Mouse (Mus musculus) limb, embryonic 13.5 days (tissue): ENCODE measurements around the gene Prelid3b. TPM values are rescaled to one million over a fixed set of nuclear protein-coding genes. Genes with fewer than 3 reads are reported as not detected.

Experiments used
- ATAC-seq: fragments of 200-750 bp; cut with Nextera tagmentation; 2 replicates; pipeline ENCODE4 v1.8.0; 2017; ENCODE audit warnings: low read depth, moderate number of reproducible peaks, moderate TSS enrichment; ENCODE audit not compliant: low FRiP score
- H3K27ac ChIP-seq: fragments of 300-500 bp; sonication (generic); 2 replicates; pipeline ENCODE4 v1.5.1; 2015; ENCODE audit warnings: inconsistent platforms, mild to moderate bottlenecking, moderate library complexity
- H3K27me3 ChIP-seq: fragments of 300-500 bp; sonication (generic); 2 replicates; pipeline ENCODE4 v1.6.1; 2015; ENCODE audit warnings: mild to moderate bottlenecking, inconsistent platforms
- H3K36me3 ChIP-seq: fragments of 300-500 bp; sonication (generic); 2 replicates; pipeline ENCODE4 v1.6.1; 2015; ENCODE audit warnings: inconsistent platforms, mild to moderate bottlenecking, moderate library complexity
- H3K4me1 ChIP-seq: fragments of 300-500 bp; sonication (generic); 2 replicates; pipeline ENCODE4 v1.6.1; 2015; ENCODE audit warnings: inconsistent platforms
- H3K4me2 ChIP-seq: fragments of 300-500 bp; sonication (generic); replicated peaks from 2 replicates; pipeline ENCODE4 v1.6.1; 2015; ENCODE audit warnings: inconsistent platforms, mild to moderate bottlenecking, moderate library complexity
- H3K4me3 ChIP-seq: fragments of 300-500 bp; sonication (generic); 2 replicates; pipeline ENCODE4 v1.5.1; 2015; ENCODE audit warnings: moderate library complexity, mild to moderate bottlenecking, inconsistent platforms
- H3K9ac ChIP-seq: fragments of 300-500 bp; sonication (generic); 2 replicates; pipeline ENCODE4 v1.6.1; 2015; ENCODE audit warnings: mild to moderate bottlenecking, inconsistent platforms
- H3K9me3 ChIP-seq: fragments of 300-500 bp; sonication (generic); 2 replicates; pipeline ENCODE4 v1.6.1; 2016; ENCODE audit warnings: inconsistent platforms
- WGBS: fragments of 180-500 bp; shearing (Covaris S2); methylation state at CpG from one replicate; pipeline ENCODE4 v1.1.7; 2015; 5-methylcytosine and 5-hydroxymethylcytosine counted together
- polyA plus RNA-seq: library from polyadenylated mRNA; unstranded; fragments of >200 nt; fragmentation: Nextera tagmentation; extraction: Ambion mirVana; gene quantifications from 2 replicates; pipeline ENCODE4 v1.2.1, GENCODE M21; 2015

The Prelid3b gene
- polyA plus RNA-seq, 1 experiment from 2014 or later = 108 TPM

DNA sequence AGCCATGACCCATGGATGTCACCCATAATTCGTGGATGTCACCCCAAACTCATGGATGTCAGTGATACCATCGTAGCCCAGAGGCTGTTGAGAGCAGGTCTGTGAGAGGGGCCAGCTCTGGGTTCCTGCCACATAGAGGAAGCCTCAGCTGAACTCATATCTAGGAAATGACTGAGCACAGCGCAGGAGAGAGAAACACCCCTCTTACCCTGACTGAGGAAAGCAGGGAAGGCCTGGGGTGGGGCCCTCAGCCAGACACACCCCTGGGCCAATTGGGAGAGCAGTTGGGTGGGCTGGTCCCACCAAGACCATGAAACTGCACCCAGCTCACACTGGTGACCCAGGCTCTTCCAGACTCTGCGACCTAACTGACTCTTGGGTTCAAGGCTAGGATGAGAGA lies 22.5 kb downstream of the Prelid3b start, which contains the start of gene Tubb1:
Tubb1 (plus strand) TSS at position 343 of the 400 bp plus-strand sequence.
- Histone ChIP-seq H3K36me3 (no peaks in the 10 kb centered on the region), H3K4me1 (peaks cover 12% of the 10 kb centered on the region), H3K9me3 (no peaks in the 10 kb centered on the region), H3K4me3 (no peak within 1 kb of the TSS), H3K9ac (no peak within 1 kb of the TSS), H3K27ac (no peak within 1 kb of the TSS), H3K4me2 (no peak within 1 kb of the TSS), H3K27me3 (no peaks in the 10 kb centered on the region)
- 70% methylated on average over 4 of the region's 4 CpGs for WGBS
- no peak for ATAC-seq

DNA sequence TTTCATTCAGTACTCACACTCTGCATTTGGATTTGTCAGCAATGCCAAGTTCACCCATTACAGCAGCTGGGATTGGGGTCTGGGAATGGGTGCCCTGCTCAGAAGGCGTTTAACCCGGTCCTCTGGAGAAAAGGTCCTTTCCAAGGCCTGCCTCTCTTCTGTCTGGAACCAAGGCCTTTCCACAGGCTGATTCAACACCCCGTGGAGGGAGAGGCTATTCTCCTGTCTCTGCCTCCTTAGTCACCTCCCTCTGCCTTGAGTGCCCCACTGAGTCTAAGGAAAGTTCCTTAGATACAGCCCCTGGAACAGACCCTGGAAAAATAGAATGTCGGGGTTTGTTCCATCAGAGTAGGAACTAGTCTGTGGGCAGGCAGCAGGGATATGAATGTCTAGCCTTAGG lies 24.5 kb downstream of the Prelid3b start:
- H3K4me3 ChIP-seq = no peak overlapping the region
- no peak overlapping the region for H3K27ac ChIP-seq
- ATAC-seq = no peak
- no peaks in the 10 kb centered on the region for H3K36me3 ChIP-seq
- H3K9me3 ChIP-seq = no peaks in the 10 kb centered on the region
- no peak overlapping the region for H3K9ac ChIP-seq
- H3K4me2 ChIP-seq = no peak overlapping the region
- H3K27me3 ChIP-seq = no peaks in the 10 kb centered on the region
- whole genome bisulfite sequencing = 83% methylated on average over 4 of the region's 4 CpGs
- H3K4me1 ChIP-seq = peaks cover 13% of the 10 kb centered on the region

DNA sequence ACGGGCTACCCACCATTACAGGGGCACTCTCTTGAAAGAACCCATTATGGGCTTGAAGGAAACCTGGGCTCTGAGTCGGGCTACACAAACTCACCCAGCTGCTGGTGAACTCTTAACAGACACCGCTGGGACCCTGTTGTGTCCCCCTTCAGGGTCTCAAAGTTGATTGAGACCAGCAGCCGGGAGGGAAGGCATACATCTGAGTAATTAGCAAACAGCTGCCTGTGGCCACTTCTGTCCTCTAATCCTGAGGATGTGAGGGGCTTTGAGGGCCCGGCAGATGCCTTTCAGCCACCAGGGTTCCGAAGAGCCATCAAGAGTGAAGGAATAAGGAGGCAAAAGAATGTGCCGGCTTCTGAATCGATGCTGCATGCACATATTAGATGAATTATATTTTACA lies 26.0 kb downstream of the Prelid3b start:
- Histone ChIP-seq H3K4me2 (no peak overlapping the region), H3K27ac (peak overlapping the region; percentile 34; the same call in 1 of the 2 replicates), H3K9ac (no peak overlapping the region), H3K36me3 (no peaks in the 10 kb centered on the region), H3K4me1 (peaks cover 22% of the 10 kb centered on the region), H3K27me3 (no peaks in the 10 kb centered on the region), H3K9me3 (no peaks in the 10 kb centered on the region), H3K4me3 (no peak overlapping the region)
- no peak; the same call in 1 of the 2 replicates for ATAC-seq
- WGBS = 40% methylated on average over 8 of the region's 8 CpGs

DNA sequence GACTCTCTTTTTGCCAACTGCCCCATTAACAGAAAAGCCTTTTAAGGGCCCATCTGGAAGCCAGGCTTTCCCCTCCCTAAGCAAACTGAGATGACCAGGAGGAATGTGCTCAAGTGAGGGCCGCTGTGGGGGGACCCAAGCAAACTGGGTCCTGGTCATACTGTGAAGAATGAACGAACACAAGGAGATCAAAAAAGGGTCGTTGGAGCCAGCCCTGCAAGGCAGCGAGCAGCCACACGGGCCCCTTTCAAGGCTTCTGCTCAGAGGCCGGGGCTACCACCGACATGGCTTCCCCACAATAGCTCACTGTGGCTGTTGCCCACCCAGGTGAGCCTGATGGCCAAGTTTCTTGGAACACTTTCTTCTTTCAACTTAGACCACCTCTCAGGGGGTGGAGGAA lies 26.4 kb downstream of the Prelid3b start:
- H3K9ac ChIP-seq = no peak overlapping the region
- WGBS = 29% methylated on average over 7 of the region's 7 CpGs
- H3K27ac ChIP-seq = peak overlapping the region; percentile 34; the same call in 1 of the 2 replicates
- H3K36me3 ChIP-seq = no peaks in the 10 kb centered on the region
- no peak overlapping the region for H3K4me3 ChIP-seq
- H3K4me2 ChIP-seq = no peak overlapping the region
- H3K27me3 ChIP-seq = no peaks in the 10 kb centered on the region
- H3K9me3 ChIP-seq = no peaks in the 10 kb centered on the region
- H3K4me1 ChIP-seq = peaks cover 22% of the 10 kb centered on the region
- peak; percentile 73 for ATAC-seq

- H3K4me2 ChIP-seq = no peak overlapping the region
- H3K27ac ChIP-seq = no peak overlapping the region
- no peaks in the 10 kb centered on the region for H3K27me3 ChIP-seq
- H3K36me3 ChIP-seq = no peaks in the 10 kb centered on the region
- H3K4me1 ChIP-seq = peaks cover 22% of the 10 kb centered on the region
- 80% methylated on average over 6 of the region's 6 CpGs for WGBS
- H3K9me3 ChIP-seq = no peaks in the 10 kb centered on the region
- H3K9ac ChIP-seq = no peak overlapping the region
- ATAC-seq = no peak
- H3K4me3 ChIP-seq = no peak overlapping the region
Observed at GRCm38 (mm10) chr2:174445018-174445417, 27.9 kb downstream of the Prelid3b start.

- ATAC-seq = no peak
- Histone ChIP-seq H3K4me1 (peaks cover 23% of the 10 kb centered on the region), H3K4me3 (no peak overlapping the region), H3K9ac (no peak overlapping the region), H3K4me2 (no peak overlapping the region), H3K27ac (no peak overlapping the region), H3K9me3 (no peaks in the 10 kb centered on the region), H3K27me3 (no peaks in the 10 kb centered on the region), H3K36me3 (no peaks in the 10 kb centered on the region)
- 88% methylated on average over 7 of the region's 7 CpGs for WGBS
Observed at GRCm38 (mm10) chr2:174444359-174444758, 28.5 kb downstream of the Prelid3b start.

- Histone ChIP-seq H3K9me3 (no peaks in the 10 kb centered on the region), H3K27ac (no peak overlapping the region), H3K4me2 (no peak overlapping the region), H3K9ac (no peak overlapping the region), H3K27me3 (no peaks in the 10 kb centered on the region), H3K4me1 (peaks cover 34% of the 10 kb centered on the region), H3K36me3 (no peaks in the 10 kb centered on the region), H3K4me3 (no peak overlapping the region)
- no peak for ATAC-seq
- 40% methylated on average over 2 of the region's 2 CpGs for WGBS
Observed at GRCm38 (mm10) chr2:174443046-174443445, 29.8 kb downstream of the Prelid3b start.

DNA sequence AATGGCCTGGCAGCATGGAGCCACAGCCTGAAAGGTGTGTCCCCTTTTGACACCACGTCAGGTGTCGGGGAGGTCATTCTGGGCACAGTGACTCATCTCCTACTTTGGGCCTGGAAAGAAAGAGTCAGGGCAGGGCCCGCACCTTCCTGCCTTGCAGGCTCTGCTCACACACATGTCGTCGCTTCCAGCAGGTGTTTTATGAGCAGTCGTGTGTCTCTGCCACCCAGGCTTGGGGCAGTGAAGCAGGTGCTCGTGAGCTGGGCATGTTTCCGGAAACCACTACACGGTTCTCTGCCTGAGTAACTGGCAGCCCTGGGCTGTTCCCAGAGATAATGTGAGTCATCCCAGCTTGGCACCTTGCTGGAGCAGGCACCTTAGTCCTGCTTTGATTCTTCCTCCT lies 30.4 kb downstream of the Prelid3b start:
- H3K27me3 ChIP-seq = no peaks in the 10 kb centered on the region
- H3K36me3 ChIP-seq = no peaks in the 10 kb centered on the region
- H3K27ac ChIP-seq = no peak overlapping the region
- H3K4me2 ChIP-seq = no peak overlapping the region
- H3K9ac ChIP-seq = no peak overlapping the region
- ATAC-seq = no peak
- H3K4me1 ChIP-seq = peaks cover 40% of the 10 kb centered on the region
- no peak overlapping the region for H3K4me3 ChIP-seq
- WGBS = 50% methylated on average over 9 of the region's 9 CpGs
- H3K9me3 ChIP-seq = no peaks in the 10 kb centered on the region

GRCm38 (mm10) chr2:174441898-174442297 lies 31.0 kb downstream of the Prelid3b start:
- ATAC-seq = no peak
- no peaks in the 10 kb centered on the region for H3K9me3 ChIP-seq
- 74% methylated on average over 4 of the region's 4 CpGs for WGBS
- H3K9ac ChIP-seq = no peak overlapping the region
- no peak overlapping the region for H3K4me2 ChIP-seq
- peaks cover 44% of the 10 kb centered on the region for H3K4me1 ChIP-seq
- no peak overlapping the region for H3K27ac ChIP-seq
- H3K4me3 ChIP-seq = no peak overlapping the region
- H3K36me3 ChIP-seq = peaks cover 3% of the 10 kb centered on the region; the same call in 1 of the 2 replicates
- H3K27me3 ChIP-seq = no peaks in the 10 kb centered on the region

DNA sequence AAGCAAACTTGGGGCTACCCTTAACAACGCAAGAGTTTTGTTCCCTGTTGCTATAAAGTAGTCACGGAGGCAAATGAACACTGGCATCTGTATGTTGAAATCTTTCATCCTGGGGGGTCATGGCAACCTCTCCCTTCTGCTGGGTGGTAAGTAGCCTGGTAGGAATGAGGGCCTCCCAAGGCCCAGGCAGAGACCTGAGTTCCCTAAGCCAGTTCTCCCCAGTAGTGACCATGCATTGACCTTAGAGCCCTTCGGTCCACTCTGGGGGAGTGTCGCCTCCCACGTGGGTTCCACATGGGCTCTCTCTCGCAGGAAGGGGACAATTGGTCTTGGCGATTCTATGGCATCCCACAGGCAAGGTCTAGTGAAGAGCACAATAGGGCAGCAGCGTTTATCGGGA lies 32.9 kb downstream of the Prelid3b start:
- H3K36me3 ChIP-seq = peaks cover 19% of the 10 kb centered on the region
- no peak overlapping the region for H3K9ac ChIP-seq
- H3K27me3 ChIP-seq = no peaks in the 10 kb centered on the region
- no peak for ATAC-seq
- 81% methylated on average over 9 of the region's 9 CpGs for WGBS
- no peak overlapping the region for H3K4me2 ChIP-seq
- H3K4me3 ChIP-seq = no peak overlapping the region
- no peak overlapping the region for H3K27ac ChIP-seq
- H3K4me1 ChIP-seq = peaks cover 36% of the 10 kb centered on the region
- no peaks in the 10 kb centered on the region for H3K9me3 ChIP-seq

GRCm38 (mm10) chr2:174439450-174439838 lies 33.4 kb downstream of the Prelid3b start:
- no peak overlapping the region for H3K27ac ChIP-seq
- H3K27me3 ChIP-seq = no peaks in the 10 kb centered on the region
- peak overlapping the region; percentile 81 for H3K4me2 ChIP-seq
- WGBS = 62% methylated on average over 5 of the region's 5 CpGs
- H3K9ac ChIP-seq = peak overlapping the region; percentile 70
- peaks cover 25% of the 10 kb centered on the region for H3K36me3 ChIP-seq
- H3K9me3 ChIP-seq = no peaks in the 10 kb centered on the region
- peak overlapping the region; percentile 62 for H3K4me3 ChIP-seq
- ATAC-seq = no peak
- peaks cover 36% of the 10 kb centered on the region for H3K4me1 ChIP-seq

- peak within 1 kb of the TSS; percentile 81 for H3K4me2 ChIP-seq
- WGBS = 1% methylated on average over 38 of the region's 38 CpGs
- H3K9ac ChIP-seq = peak within 1 kb of the TSS; percentile 70
- H3K4me3 ChIP-seq = peak within 1 kb of the TSS; percentile 62
- ATAC-seq = peak; percentile 75
- no peak within 1 kb of the TSS for H3K27ac ChIP-seq
- H3K27me3 ChIP-seq = no peaks in the 10 kb centered on the region
- no peaks in the 10 kb centered on the region for H3K9me3 ChIP-seq
- H3K36me3 ChIP-seq = peaks cover 25% of the 10 kb centered on the region
- H3K4me1 ChIP-seq = peaks cover 36% of the 10 kb centered on the region
Observed at GRCm38 (mm10) chr2:174438737-174439449, 34.0 kb downstream of the Prelid3b start, which contains the start of gene Ctsz. Gene Ctsz, minus strand, starts transcription at chr2:174439039.

DNA sequence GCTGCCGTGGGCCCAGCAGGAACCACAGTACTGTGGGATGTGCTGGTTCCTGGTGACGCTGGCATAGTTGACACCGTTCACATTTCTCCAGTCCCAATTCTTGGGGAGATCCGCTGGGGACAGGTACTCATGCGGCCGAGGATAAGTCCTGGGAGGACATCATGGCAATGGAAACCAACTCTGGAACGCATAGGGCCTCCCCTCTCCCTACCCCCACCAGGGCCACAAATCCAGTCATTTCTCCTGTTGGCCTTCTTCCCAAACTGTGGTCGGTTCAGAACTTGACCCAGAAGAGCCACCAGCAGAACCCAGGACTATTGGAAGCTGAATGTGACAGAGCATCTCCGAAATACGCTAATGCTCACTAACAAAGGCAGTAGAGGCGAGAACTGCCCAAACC lies 34.7 kb downstream of the Prelid3b start:
- H3K9ac ChIP-seq = peak overlapping the region; percentile 70
- ATAC-seq = no peak
- peaks cover 32% of the 10 kb centered on the region for H3K4me1 ChIP-seq
- H3K9me3 ChIP-seq = no peaks in the 10 kb centered on the region
- H3K4me2 ChIP-seq = peak overlapping the region; percentile 81
- no peak overlapping the region for H3K27ac ChIP-seq
- no peaks in the 10 kb centered on the region for H3K27me3 ChIP-seq
- H3K36me3 ChIP-seq = peaks cover 32% of the 10 kb centered on the region
- H3K4me3 ChIP-seq = peak overlapping the region; percentile 62
- 73% methylated on average over 11 of the region's 11 CpGs for WGBS
